Mouse (Mus musculus) WW6 (cell line): ENCODE measurements around the gene Sys1.

Experiments used
- DNase-seq: peaks from one replicate; pipeline ENCODE4 v3.0.0-alpha.2; 2013; ENCODE audit warnings: low read depth, low spot score

Sys1 gene

DNA sequence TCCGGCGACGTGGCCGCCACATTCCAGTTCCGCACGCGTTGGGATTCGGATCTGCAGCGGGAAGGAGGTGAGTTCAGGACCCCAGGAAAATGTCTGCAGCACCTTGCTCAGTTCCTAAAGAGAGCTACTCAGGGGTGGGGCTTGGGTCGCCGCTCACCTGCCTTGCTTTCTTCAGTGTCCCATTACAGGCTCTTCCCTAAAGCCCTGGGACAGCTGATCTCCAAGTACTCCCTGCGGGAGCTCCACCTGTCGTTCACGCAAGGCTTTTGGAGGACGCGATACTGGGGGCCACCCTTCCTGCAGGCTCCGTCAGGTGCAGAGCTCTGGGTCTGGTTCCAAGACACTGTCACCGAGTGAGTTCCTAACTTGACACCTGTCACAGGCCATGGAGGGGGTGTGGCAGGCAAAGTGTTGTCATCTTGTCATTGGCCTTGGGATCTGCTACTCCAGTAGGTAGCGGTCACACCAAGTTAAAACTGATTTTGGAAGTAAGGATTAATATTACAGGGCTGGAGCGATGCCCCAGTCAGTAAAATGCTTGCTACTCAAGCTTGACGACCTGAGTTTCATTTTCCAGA lies 41.0 kb downstream of the Sys1 start:
- no peak for DNase-seq

DNA sequence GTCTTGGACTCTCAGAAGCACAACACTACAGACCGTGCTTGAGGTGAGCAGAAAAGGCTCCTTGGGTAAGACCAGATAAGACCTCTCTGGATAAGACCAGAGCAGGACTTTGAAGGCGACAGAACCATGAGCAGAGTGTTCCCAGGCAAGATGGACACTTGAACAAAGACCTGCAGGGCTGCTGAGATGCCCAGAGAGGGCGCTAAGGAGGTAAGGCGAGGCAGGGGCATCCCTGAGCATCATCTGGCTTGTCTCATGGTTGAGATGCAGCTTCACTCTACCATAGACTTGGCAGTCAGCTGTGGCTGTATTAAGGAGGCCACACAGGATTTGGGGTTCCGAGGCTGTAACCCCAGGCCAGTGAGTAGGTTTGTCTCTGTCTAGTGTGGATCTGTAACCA lies 42.6 kb downstream of the Sys1 start:
- no peak for DNase-seq

DNA sequence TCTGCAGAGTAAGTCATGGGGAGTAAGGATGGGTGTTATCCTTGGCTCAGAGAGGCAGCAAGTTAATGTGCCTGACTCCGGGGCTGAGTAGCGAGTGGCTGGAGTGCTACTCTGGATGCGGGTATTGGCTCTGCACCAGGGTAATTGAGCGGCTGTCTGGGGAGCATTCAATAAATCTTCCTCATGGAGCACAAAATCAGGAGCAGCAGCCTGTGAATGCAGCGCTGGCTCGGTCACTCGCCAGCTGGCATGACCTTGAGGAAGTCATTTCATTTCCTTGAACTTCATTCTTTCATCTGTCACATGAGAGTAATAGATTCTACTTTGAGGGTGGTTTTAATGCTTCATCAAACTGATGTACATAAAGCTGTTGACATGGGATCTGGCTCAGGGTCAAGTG lies 43.7 kb downstream of the Sys1 start:
- no peak for DNase-seq

DNA sequence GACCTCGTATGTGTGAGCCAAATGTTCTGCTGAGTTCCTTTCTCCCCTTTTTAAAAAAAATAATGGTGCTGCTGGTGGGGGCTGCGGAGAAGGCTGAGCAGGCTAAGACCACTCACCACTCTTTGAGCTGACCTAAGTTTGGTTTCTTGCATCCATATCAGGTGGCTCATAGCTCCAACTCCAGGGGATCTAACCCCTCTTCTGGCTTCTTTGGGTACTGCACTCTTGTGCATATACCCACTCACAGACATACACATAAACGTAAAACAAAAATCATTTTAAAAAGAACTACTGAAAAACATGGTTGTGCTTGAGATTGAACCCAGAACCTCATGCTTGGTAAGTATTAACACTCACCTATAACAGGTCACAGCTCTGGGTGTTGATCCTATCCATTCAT lies 48.2 kb downstream of the Sys1 start:
- no peak for DNase-seq

DNA sequence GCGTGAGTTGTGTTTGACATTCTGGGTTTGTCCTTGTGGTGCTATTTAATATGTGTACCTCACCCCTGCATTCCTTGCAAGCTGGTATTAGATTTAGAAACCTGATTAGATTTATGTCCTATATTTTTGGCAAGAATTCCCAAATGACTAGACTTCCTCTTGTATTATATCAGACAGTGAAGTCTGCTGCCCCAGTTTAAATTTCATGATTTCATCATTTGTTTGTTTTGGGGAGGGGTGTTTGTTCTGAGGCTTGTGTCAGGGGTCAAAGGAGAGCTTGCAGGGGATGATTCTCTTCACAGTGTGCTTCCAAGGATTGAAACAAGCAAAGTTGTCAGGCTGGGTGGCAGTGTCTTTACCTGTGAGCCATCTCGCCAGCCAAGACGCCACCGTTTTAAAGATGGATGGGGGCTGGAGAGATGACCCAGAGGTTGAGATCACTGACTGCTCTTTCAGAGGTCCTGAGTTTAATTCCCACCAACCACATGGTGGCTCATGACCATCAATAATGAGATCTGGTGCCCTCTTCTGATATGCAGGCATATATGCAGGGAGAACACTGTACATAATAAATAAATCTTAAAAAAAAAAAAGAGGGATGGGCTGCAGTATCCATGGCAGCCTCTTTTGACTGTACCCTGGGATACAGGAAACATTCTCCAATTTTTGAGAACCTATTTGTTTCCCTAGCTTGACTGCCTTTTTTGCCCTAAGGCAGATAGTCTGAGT lies 49.0 kb downstream of the Sys1 start:
- DNase-seq = no peak

DNA sequence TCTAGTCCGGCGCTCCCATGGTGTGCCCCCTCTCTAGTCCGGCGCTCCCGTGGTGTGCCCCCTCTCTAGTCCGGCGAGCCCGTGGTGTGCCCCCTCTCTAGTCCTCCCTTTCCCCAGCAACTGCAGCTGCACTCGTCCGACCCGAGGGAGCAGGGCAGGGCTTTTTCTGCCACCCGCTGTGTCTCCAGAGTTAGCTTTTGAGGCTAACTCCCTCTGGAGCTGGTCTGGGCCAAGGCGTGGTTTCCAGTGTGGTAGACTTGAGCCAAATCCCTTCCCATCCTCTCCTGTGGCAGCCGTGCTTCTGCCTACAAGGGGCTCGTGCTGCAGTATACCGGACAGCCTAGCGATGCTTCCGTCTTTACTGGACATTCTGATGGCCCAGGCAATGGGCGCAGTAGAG lies 51.0 kb downstream of the Sys1 start:
- DNase-seq = no peak

DNA sequence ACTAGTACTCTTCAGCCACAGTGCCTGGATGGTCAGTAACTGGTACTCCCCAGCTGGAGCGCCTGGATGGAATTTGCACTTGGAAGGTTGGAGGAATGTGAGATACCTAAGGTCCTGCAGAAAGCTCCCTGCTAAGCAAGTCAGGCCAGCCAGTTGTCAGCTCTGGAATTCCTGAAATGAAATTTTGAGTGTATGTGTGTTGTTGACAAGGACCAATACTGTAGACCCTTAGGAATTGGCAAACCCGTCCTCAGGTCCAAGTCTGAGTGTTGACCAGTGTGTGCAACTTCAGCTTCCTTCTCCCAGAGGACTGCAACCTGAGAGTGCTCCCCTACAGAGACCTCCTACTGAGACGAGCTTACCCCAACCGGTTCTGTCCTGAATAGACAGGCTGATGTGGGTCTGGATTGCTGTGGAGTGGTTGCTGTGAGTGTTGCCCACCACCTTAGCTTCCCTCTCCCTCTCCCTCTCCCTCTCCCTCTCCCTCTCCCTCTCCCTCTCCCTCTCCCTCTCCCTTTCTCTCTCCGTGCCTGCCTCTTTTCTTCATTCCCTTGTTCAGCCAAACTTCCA lies 53.9 kb downstream of the Sys1 start:
- no peak for DNase-seq

DNA sequence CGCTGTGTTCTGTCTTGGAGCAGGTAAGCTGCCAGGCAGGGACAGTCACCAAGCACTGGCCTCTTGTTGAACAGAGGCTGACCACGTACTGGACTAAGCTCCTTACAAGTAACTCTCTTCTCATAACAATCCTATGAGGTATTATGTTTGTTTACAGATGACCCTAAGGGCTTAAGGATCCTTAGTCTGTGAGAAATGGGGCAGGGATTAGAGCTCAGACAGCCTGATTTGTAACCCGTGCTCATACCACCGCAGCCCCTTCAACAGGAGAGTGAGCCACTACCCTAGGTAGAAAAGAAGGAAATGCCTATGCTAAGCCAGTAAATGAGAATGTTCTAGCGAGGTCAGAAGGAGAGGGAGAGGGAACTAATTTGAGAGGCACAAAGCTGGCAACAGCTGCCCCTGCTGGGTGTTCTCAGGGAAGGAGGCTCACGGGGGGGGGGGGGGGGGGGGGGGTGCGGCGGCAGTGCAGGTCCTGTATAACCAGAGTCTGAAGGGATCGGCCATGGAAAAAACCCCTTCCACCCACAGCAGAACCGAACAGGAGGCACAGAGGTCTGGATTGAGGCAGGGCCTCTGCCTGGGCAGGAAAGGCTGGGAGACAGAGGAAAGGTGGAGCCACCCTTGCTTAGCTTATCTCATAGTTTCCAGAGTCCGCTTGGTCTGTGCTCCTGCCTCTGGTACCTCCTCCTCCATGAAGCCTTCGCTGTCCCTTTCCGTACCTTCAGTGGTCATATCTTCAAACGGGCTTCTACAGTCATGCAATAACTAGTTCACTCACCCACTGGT lies 55.6 kb downstream of the Sys1 start:
- DNase-seq = no peak

DNA sequence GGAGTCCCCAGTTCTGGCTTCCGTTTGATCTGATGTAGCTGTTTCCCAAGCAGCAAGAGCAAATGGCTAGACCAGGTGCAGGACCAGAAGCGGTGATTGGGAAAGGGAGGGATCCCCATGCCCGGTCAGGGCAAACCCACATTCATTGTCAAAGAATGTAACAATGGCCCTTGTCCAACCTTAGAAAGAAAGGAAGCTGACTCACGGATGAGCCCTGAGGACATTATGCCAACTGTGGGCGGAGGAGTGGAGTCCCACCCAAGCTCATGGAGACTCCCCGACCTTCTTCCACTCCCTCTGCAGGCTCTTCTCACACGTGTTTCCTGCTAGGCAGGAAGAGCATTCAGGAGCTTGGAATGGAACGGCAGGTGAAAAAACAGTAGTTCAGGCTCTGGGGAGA lies 56.6 kb downstream of the Sys1 start:
- DNase-seq = no peak

DNA sequence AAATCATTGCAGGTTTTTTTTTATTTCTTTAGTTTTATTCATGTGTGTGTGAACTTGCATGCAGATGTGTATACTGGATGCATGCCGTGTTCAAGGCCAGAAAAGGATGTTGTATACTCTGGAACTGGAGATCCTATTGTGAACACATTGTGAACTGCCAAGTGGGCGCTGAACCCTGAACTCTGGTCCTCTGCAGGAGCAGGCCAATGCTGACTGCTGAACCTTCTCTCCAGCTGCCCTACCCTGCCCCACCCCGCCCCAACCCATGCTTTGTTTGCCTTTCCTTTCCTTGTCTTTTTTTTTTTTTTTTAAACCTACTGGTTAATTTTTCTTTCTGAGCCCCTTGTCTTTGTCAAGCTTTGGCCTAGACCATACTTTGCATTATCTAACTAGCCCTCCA lies 58.2 kb downstream of the Sys1 start:
- no peak for DNase-seq

DNA sequence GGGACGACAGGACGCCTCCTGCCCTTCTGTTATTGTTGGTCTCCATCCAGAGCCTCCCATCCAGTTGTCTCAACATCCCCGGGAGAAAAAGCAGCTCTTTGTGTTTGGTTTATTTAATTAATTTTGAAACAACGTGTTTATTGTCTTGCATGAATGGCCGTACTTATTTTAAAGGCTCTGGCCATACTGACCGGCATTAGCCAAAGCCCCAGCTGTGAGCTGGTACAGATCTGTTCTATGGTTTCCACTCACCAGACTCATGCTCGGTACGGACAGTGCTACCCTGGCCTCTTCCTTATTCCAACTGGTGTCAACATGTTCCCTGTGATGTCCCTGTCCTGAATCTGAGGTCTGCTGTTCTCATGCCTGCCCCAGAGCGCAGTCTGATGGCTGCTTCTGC lies 59.1 kb downstream of the Sys1 start:
- DNase-seq = no peak

DNA sequence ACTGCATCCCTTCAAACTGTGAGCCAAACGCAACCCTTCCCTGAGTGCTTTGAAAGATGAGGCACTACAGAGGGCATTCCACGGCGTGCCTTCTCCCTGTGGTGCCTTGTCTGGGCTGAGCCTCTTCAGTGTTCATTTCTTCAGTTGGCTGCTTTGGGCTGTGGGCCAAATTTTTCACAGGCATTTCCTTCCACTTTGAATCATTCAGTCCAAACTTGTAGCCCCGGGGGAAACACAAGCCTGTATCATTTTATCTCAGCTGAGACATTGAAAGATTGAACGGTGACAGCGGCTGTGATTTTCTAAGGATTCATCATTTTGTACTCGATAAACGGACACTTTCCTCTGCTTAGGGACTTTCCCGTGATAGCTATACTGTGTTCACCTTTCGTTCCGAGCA lies 59.8 kb downstream of the Sys1 start:
- DNase-seq = no peak

DNA sequence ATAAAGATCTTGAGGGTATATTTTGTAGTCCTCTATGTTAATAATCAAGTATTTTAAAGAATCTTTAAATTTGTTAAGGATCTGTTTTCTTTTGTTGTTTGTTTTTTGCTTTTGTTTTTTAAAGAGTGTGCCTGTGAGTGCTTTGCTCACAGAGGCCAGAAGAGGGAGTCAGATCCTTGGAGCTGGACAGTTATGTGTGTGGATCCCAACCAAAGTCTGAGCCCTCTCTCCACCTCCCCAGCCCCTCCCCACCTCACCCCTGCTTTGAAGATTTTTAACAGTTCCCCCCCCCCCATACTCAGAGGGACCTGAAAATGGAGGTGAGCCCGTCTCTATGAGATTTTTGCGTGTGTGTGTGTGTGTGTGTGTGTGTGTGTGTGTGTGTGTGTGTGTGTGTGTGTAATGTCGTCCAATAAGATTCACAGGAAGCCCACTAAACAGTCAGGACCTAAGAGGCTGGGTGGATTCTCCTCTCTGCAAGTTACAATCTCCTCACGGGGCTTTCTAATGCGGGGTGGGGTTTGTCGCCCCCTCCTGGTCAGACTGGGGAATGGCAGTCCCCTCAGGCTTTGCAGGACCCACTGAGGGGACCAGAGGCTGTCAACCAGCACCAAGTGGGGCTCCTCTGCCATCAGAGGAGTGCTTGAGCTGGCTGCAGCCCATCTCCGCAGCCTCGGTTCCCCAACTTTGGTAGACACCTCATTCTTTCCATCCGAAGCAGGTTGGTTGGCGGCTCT lies 60.9 kb downstream of the Sys1 start:
- DNase-seq = no peak

DNA sequence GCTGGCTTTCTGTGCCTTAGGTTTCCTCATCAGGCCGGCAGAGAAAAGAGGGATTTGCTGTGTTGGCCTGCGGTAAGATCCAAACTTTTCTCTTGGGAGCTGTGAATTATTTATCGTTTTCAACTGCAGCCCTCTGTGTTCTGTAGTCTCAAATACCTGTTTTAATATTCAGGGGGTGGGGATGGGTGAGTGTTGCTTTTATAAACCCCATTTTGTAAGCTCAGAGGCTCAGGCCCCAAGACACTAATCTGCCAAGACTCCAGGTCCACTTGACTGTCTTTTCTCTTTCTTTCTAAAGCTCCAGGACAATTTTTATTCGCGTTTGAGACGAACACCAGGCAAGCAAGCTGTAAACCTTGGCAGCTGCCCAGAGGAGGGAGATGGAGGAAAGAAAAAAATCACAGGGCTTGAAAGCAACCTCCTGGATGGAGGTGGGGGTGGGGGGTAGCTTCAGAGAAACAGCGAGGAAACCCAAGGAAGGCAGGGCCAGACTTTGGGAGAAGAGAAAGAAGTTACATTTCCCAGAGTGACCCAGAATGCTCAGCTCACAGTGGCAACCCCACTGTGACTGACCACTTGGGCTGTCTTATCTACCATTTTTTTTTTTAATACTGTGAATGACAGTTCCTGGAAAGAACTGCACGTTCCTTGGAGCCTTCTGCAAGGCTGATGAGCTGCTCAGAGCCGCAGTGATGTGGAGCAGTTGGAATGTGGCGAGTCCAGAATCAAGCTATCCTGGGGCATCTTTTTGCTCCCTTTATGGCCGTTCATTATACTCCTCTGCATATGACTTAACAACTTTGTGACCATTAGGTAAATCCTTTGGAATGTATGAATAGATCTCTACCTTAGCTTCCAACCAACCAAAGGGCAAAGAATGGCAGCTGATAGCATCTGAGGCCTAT lies 61.8 kb downstream of the Sys1 start:
- no peak for DNase-seq

DNA sequence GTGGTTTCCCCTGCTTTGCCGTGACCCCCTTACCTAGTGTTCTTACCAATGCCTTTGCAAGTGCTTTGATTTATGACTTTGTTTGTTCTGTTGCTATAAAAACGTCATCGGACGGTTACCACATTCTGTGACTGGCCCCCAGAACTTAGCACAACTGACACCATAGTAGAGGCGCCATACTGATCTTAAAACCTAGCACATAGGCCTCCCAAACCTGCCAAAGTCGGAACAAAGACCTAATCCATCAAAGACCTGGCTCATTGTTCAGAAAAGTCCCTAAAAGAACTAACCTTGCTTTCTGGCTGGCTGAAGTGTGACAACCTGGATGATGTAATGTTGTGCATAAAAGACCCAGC lies 62.4 kb downstream of the Sys1 start:
- no peak for DNase-seq

DNA sequence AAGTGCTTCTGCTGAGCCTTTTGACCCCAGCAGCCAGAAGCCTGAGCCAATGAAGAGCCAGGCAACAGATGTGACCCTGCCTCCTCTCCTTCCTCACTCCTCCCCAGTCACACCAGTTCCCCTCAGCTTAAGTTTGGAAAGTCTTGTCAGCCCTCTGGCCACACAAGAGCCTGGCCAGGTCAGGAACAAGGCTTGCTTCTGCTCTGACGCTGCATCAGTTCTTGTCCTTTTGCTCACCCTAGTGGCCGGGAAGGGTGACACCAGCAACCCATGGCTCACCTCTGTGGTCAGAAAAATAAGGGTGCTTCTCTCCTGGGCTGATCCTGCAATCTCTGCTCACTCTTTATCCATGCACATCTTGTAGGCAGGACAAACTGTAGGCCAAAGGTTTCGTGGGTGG lies 64.0 kb downstream of the Sys1 start:
- DNase-seq = no peak

DNA sequence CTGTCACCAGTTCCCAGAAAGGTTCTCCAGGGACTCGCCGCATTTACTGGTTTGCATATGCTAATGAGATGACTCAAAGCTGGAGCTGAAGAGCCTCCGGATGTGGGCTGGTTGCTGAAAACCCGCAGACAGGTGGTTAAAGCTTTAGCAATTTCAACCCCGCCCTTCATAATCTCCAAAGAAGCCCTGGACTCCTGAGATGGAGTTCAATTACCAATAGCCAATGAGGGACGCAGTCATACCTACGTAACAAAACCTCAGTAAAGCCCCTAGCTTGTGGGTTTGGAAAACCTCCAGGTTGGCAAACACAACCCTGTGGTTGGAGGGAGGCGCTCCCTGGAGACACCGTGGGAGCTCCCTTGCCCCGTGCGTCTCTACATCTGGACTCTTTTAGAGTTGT lies 65.1 kb downstream of the Sys1 start:
- no peak for DNase-seq

DNA sequence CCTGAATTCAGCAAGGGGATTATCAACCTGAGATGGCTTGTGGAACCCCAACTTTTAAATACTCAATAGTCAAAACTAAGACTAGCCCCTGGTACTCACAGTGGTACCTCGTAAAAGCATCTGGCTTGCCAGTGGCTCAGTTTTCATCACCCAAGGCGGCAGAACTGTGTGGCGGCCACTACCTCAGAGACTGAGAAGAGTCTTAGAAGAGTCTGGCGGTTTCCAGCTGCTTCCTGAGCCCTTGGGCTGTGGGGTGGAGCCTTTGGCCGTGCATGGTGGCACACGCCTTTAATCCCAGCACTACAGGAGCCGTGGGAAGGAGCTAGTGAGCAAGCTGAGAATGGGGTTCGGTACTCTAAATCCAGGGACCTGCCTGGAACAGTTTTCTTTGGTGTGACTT lies 65.5 kb downstream of the Sys1 start:
- DNase-seq = no peak

DNA sequence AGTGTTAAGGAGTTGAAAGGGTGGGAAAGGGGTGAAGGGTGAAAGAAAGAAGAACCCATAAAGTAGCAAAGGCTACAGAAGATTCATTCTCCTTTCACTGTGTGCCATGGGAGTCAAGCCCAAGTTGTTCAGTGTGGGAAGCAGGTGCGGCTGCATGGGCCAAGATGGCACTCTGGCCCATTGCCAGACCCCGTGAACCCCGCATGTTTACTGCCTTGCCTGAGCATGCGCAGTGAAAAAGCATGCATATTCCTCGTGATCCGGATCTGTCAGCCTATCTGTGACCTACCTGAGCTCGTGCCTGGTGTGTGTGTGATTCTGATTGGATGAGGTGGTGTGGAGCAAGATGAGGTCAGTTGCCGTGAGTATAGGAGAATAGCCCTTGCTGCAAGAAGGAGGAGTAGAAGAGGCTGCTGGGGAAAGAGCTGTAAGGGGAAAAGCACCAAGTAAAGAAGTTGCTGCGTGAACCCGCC lies 66.6 kb downstream of the Sys1 start:
- no peak for DNase-seq

DNA sequence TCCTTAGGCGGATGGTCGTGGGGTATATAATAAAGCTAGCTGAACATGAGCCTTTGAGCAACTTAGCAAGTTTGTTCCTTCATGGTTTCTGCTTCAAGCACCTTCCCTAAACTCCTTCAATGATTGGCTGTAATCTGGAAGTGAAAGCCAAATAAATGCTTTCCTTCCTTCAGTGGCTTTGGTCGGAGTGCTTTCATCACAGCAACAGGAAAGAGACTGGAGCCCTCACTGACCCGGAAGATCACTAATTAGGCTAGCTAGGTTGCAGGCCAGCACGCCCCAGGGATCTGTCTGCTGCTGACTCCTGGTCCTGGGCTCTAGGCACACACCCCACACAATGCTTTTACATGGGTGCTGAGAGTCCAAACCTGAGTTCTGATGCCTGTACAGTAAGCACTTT lies 71.8 kb downstream of the Sys1 start:
- DNase-seq = no peak
